Mouse (Mus musculus) heart, postnatal 0 days (tissue): Measurements from ENCODE around the gene Nox3.

Experiments used
- CTCF ChIP-seq: IDR thresholded peaks from 2 replicates; pipeline ENCODE4 v1.5.1; 2016; ENCODE audit warnings: antibody characterized with exemption, control low read depth, low read depth
- EP300 ChIP-seq: IDR thresholded peaks from 2 replicates; pipeline ENCODE4 v1.6.1; 2016; ENCODE audit warnings: antibody characterized with exemption, low read depth

- TF ChIP-seq EP300 (no peak), CTCF (no peak)
Measured at GRCm38 (mm10) chr17:3692817-3693216, 3.2 kb downstream of the Nox3 start.
